Mouse (Mus musculus) G1E (cell line): ENCODE data around the gene Ofd1.

Experiments
- CTCF ChIP-seq: IDR thresholded peaks from 2 replicates; pipeline ENCODE4 v1.5.1; 2012; ENCODE audit warnings: low read depth, low read length, inconsistent platforms, mixed read lengths
- GATA1 ChIP-seq: IDR thresholded peaks from 2 replicates; pipeline ENCODE4 v1.6.1; 2012; ENCODE audit warnings: borderline replicate concordance, low read length, inconsistent platforms, mixed read lengths
- GATA2 ChIP-seq: IDR thresholded peaks from 2 replicates; pipeline ENCODE4 v1.6.1; 2012; ENCODE audit warnings: low read depth, low read length, inconsistent platforms, borderline replicate concordance
- POLR2AphosphoS5 ChIP-seq: IDR thresholded peaks from 2 replicates; pipeline ENCODE4 v1.6.1; 2012; ENCODE audit warnings: low read depth, low read length, inconsistent platforms; ENCODE audit not compliant: insufficient replicate concordance
- TAL1 ChIP-seq: conservative IDR thresholded peaks from 2 replicates; pipeline ENCODE4 v1.6.1; 2012; ENCODE audit warnings: low read depth, low read length, inconsistent platforms, mixed read lengths

DNA sequence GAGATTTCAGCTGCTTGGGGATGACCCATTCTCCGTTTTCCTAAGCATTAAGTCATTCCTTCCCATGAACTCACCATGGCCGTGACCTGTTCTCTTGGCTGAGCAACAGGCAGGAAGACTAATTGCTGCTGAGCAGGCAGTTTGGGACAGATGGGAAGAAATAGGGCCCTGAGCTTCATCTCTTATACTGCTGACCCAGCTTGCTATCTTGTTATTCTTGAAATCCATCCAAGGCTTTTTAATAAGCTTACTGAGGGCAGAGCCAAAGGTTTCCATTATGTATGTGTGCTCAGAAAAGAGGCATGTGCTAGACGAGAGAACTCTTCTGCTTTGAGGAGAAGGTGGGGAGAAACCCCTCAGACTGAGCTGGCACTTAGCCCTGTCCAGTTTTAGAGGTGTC, 55.6 kb downstream of the Ofd1 start:
- TF ChIP-seq CTCF: no peak
- TF ChIP-seq GATA1: no peak
- TF ChIP-seq POLR2AphosphoS5: no peak
- TF ChIP-seq TAL1: no peak
- TF ChIP-seq GATA2: no peak
